Mouse (Mus musculus): ENCODE measurements around the gene Itga8. TPM values are rescaled to one million over a fixed set of nuclear protein-coding genes. Genes with fewer than 3 reads are reported as not detected.
A peak's percentile ranks its signal among the peaks of the same experiment; 100 is the strongest.

The Itga8 gene
- polyA plus RNA-seq, 1 experiment from 2014 or later = 36.7 TPM

DNA sequence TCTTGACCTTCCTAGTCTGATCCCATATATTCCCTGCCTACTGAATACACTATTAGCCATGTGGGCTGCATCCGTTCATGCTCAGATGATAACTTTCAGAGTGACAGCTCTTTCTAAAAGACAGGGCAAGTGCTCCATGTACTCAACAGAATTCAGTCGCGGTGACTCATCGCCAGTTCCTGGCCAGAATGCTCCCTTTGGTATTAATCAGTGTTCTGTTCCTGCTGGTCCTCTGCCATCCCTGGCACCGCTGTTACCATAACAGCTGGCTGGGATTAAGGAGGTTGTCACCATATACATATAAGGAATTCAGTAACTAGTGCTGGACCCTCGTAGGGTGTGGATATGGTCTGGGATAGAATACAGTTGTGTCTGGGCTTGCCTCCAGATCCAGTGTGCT lies 23.7 kb upstream of the Itga8 start:
- H3K27ac ChIP-seq (ENCODE audit: low read length) = peak overlapping the region; percentile 85
- H3K9ac ChIP-seq (ENCODE audit: low read length) = no peak overlapping the region
- H3K4me1 ChIP-seq (replicated peaks; ENCODE audit: control insufficient read depth, insufficient read depth, low read length) = peaks cover 14% of the 10 kb centered on the region
- H3K27me3 ChIP-seq (ENCODE audit: control insufficient read depth, insufficient read depth, low read depth, low read length) = no peaks in the 10 kb centered on the region
- H3K4me3 ChIP-seq (ENCODE audit: low read length) = no peak overlapping the region
- H3K4me2 ChIP-seq (ENCODE audit: low read depth, low read length) = no peak overlapping the region
- ATAC-seq (ENCODE audit: low read depth) = peak; percentile 95
- H3K36me3 ChIP-seq (ENCODE audit: control insufficient read depth, insufficient read depth, low read length) = no peaks in the 10 kb centered on the region
- no peaks in the 10 kb centered on the region for H3K9me3 ChIP-seq (ENCODE audit: control insufficient read depth, low read length)
- WGBS = 52% methylated on average over 6 of the region's 6 CpGs

GRCm38 (mm10) chr2:12320914-12321313 lies 19.2 kb upstream of the Itga8 start:
- Histone ChIP-seq H3K27ac (ENCODE audit: low read length) (no peak overlapping the region), H3K27me3 (ENCODE audit: control insufficient read depth, insufficient read depth, low read depth, low read length) (no peaks in the 10 kb centered on the region), H3K4me2 (ENCODE audit: low read depth, low read length) (no peak overlapping the region), H3K4me1 (replicated peaks; ENCODE audit: control insufficient read depth, insufficient read depth, low read length) (peaks cover 4% of the 10 kb centered on the region), H3K9me3 (ENCODE audit: control insufficient read depth, low read length) (no peaks in the 10 kb centered on the region), H3K36me3 (ENCODE audit: control insufficient read depth, insufficient read depth, low read length) (no peaks in the 10 kb centered on the region), H3K9ac (ENCODE audit: low read length) (no peak overlapping the region), H3K4me3 (ENCODE audit: low read length) (no peak overlapping the region)
- no peak for ATAC-seq (ENCODE audit: low read depth)
- 78% methylated on average over 4 of the region's 4 CpGs for WGBS

DNA sequence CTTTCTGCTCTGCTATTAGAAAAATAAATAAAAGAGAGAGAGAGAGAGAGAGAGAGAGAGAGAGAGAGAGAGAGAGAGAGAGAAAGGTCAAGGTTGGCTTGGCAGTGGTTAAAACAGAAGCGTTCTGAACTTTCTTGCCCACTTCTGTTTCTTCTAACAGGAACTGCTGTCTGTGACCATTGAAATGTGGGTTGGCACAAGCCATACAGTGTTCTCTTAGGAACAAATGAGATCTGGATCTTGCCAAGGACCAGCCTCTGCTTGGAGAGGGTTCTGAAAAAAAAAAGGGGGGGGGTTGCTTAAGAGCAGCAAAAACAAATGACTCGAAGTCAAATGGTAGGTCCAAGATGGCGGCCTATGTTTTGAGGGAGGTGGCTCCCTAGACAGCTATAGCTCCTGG lies 17.0 kb upstream of the Itga8 start:
- no peaks in the 10 kb centered on the region for H3K9me3 ChIP-seq (ENCODE audit: control insufficient read depth, low read length)
- H3K36me3 ChIP-seq (ENCODE audit: control insufficient read depth, insufficient read depth, low read length) = no peaks in the 10 kb centered on the region
- H3K27me3 ChIP-seq (ENCODE audit: control insufficient read depth, insufficient read depth, low read depth, low read length) = no peaks in the 10 kb centered on the region
- H3K9ac ChIP-seq (ENCODE audit: low read length) = no peak overlapping the region
- no peak overlapping the region for H3K4me3 ChIP-seq (ENCODE audit: low read length)
- 80% methylated on average over 3 of the region's 3 CpGs for WGBS
- H3K4me2 ChIP-seq (ENCODE audit: low read depth, low read length) = no peak overlapping the region
- H3K27ac ChIP-seq (ENCODE audit: low read length) = peak overlapping the region; percentile 69
- no peak for ATAC-seq (ENCODE audit: low read depth)
- H3K4me1 ChIP-seq (replicated peaks; ENCODE audit: control insufficient read depth, insufficient read depth, low read length) = peaks cover 8% of the 10 kb centered on the region

DNA sequence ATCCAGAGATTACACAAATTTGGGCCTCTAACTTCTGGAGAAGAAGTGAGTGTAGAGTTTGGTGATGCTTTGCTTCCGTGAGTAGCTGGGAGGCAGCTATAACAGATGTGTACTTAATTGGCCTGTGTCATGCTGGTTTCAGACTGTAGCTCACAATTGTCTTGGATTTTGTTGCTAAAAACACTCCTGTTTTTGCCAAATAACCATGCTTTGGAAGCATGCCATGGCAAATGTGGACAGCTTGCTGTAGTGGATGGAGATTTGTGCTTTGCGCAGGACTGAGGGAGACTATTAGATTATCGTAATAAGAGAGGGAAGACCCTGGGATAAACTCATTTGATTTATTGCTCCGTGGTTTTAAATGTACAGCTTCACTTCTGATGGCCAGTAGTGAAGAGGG lies 16.3 kb upstream of the Itga8 start:
- H3K4me2 ChIP-seq (ENCODE audit: low read depth, low read length) = no peak overlapping the region
- no peak overlapping the region for H3K9ac ChIP-seq (ENCODE audit: low read length)
- H3K4me3 ChIP-seq (ENCODE audit: low read length) = no peak overlapping the region
- no peaks in the 10 kb centered on the region for H3K9me3 ChIP-seq (ENCODE audit: control insufficient read depth, low read length)
- no peaks in the 10 kb centered on the region for H3K36me3 ChIP-seq (ENCODE audit: control insufficient read depth, insufficient read depth, low read length)
- peak; percentile 35 for ATAC-seq (ENCODE audit: low read depth)
- WGBS = 56% methylated on average over 4 of the region's 4 CpGs
- H3K4me1 ChIP-seq (replicated peaks; ENCODE audit: control insufficient read depth, insufficient read depth, low read length) = peaks cover 8% of the 10 kb centered on the region
- peak overlapping the region; percentile 69 for H3K27ac ChIP-seq (ENCODE audit: low read length)
- H3K27me3 ChIP-seq (ENCODE audit: control insufficient read depth, insufficient read depth, low read depth, low read length) = no peaks in the 10 kb centered on the region

- peaks cover 8% of the 10 kb centered on the region for H3K4me1 ChIP-seq (replicated peaks; ENCODE audit: control insufficient read depth, insufficient read depth, low read length)
- peak overlapping the region; percentile 69 for H3K27ac ChIP-seq (ENCODE audit: low read length)
- no peak overlapping the region for H3K4me2 ChIP-seq (ENCODE audit: low read depth, low read length)
- H3K36me3 ChIP-seq (ENCODE audit: control insufficient read depth, insufficient read depth, low read length) = no peaks in the 10 kb centered on the region
- no peak overlapping the region for H3K4me3 ChIP-seq (ENCODE audit: low read length)
- H3K9ac ChIP-seq (ENCODE audit: low read length) = no peak overlapping the region
- H3K27me3 ChIP-seq (ENCODE audit: control insufficient read depth, insufficient read depth, low read depth, low read length) = no peaks in the 10 kb centered on the region
- peak; percentile 77 for ATAC-seq (ENCODE audit: low read depth)
- 42% methylated on average over 5 of the region's 5 CpGs for WGBS
- H3K9me3 ChIP-seq (ENCODE audit: control insufficient read depth, low read length) = no peaks in the 10 kb centered on the region
These were observed 15.6 kb upstream of the Itga8 start for GRCm38 (mm10) chr2:12317343-12317742.

- peaks cover 8% of the 10 kb centered on the region for H3K4me1 ChIP-seq (replicated peaks; ENCODE audit: control insufficient read depth, insufficient read depth, low read length)
- H3K36me3 ChIP-seq (ENCODE audit: control insufficient read depth, insufficient read depth, low read length) = no peaks in the 10 kb centered on the region
- peak; percentile 93 for ATAC-seq (ENCODE audit: low read depth)
- no peaks in the 10 kb centered on the region for H3K9me3 ChIP-seq (ENCODE audit: control insufficient read depth, low read length)
- H3K27ac ChIP-seq (ENCODE audit: low read length) = peak overlapping the region; percentile 83
- no peak overlapping the region for H3K4me3 ChIP-seq (ENCODE audit: low read length)
- no peak overlapping the region for H3K4me2 ChIP-seq (ENCODE audit: low read depth, low read length)
- H3K27me3 ChIP-seq (ENCODE audit: control insufficient read depth, insufficient read depth, low read depth, low read length) = no peaks in the 10 kb centered on the region
- H3K9ac ChIP-seq (ENCODE audit: low read length) = no peak overlapping the region
- 24% methylated on average over 7 of the region's 7 CpGs for WGBS
These were observed 14.6 kb upstream of the Itga8 start for GRCm38 (mm10) chr2:12316361-12316760.

- WGBS = 80% methylated on average over 6 of the region's 6 CpGs
- H3K27me3 ChIP-seq (ENCODE audit: control insufficient read depth, insufficient read depth, low read depth, low read length) = no peaks in the 10 kb centered on the region
These were observed 12.3 kb upstream of the Itga8 start for GRCm38 (mm10) chr2:12314028-12314427.

GRCm38 (mm10) chr2:12308466-12308865 lies 6.7 kb upstream of the Itga8 start:
- no peak for ATAC-seq (ENCODE audit: low read depth)
- Histone ChIP-seq H3K4me1 (replicated peaks; ENCODE audit: control insufficient read depth, insufficient read depth, low read length) (peaks cover 9% of the 10 kb centered on the region), H3K4me2 (ENCODE audit: low read depth, low read length) (no peak overlapping the region), H3K4me3 (ENCODE audit: low read length) (no peak overlapping the region), H3K36me3 (ENCODE audit: control insufficient read depth, insufficient read depth, low read length) (no peaks in the 10 kb centered on the region), H3K9ac (ENCODE audit: low read length) (no peak overlapping the region), H3K9me3 (ENCODE audit: control insufficient read depth, low read length) (no peaks in the 10 kb centered on the region), H3K27ac (ENCODE audit: low read length) (peak overlapping the region; percentile 15; the same call in 1 of the 2 replicates), H3K27me3 (ENCODE audit: control insufficient read depth, insufficient read depth, low read depth, low read length) (no peaks in the 10 kb centered on the region)

More at GRCm38 (mm10) chr2:12314028-12314427, 12.3 kb upstream of the Itga8 start:
- no peak for ATAC-seq (ENCODE audit: low read depth)
- no peaks in the 10 kb centered on the region for H3K36me3 ChIP-seq (ENCODE audit: control insufficient read depth, insufficient read depth, low read length)
- no peak overlapping the region for H3K27ac ChIP-seq (ENCODE audit: low read length)
- no peak overlapping the region for H3K9ac ChIP-seq (ENCODE audit: low read length)
- H3K4me2 ChIP-seq (ENCODE audit: low read depth, low read length) = no peak overlapping the region
- no peaks in the 10 kb centered on the region for H3K9me3 ChIP-seq (ENCODE audit: control insufficient read depth, low read length)
- H3K4me1 ChIP-seq (replicated peaks; ENCODE audit: control insufficient read depth, insufficient read depth, low read length) = peaks cover 8% of the 10 kb centered on the region
- H3K4me3 ChIP-seq (ENCODE audit: low read length) = no peak overlapping the region

DNA sequence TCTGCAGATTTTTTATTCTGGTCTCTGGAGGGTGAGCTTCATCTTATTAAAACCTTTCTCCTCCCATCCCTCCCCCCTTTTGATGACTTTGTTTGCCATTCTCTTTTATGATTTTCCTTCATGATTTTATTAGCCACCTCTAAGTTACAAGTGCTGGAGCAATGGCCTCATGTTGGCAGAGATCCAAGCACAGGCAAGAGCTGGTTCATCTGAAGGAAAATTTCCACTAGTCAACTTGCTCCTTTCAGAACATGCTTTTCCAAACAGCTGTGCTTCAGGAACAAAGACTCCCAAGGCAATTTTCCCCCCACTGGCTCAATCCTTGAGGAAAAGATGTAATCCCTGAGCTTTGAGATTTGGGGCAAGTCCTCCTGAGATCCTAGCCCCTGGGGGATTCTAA lies 5.6 kb upstream of the Itga8 start:
- H3K27ac ChIP-seq (ENCODE audit: low read length) = peak overlapping the region; percentile 25; the same call in 1 of the 2 replicates
- H3K4me2 ChIP-seq (ENCODE audit: low read depth, low read length) = no peak overlapping the region
- H3K9me3 ChIP-seq (ENCODE audit: control insufficient read depth, low read length) = no peaks in the 10 kb centered on the region
- no peak overlapping the region for H3K4me3 ChIP-seq (ENCODE audit: low read length)
- no peaks in the 10 kb centered on the region for H3K27me3 ChIP-seq (ENCODE audit: control insufficient read depth, insufficient read depth, low read depth, low read length)
- no peaks in the 10 kb centered on the region for H3K36me3 ChIP-seq (ENCODE audit: control insufficient read depth, insufficient read depth, low read length)
- peaks cover 9% of the 10 kb centered on the region for H3K4me1 ChIP-seq (replicated peaks; ENCODE audit: control insufficient read depth, insufficient read depth, low read length)
- ATAC-seq (ENCODE audit: low read depth) = no peak
- H3K9ac ChIP-seq (ENCODE audit: low read length) = no peak overlapping the region

DNA sequence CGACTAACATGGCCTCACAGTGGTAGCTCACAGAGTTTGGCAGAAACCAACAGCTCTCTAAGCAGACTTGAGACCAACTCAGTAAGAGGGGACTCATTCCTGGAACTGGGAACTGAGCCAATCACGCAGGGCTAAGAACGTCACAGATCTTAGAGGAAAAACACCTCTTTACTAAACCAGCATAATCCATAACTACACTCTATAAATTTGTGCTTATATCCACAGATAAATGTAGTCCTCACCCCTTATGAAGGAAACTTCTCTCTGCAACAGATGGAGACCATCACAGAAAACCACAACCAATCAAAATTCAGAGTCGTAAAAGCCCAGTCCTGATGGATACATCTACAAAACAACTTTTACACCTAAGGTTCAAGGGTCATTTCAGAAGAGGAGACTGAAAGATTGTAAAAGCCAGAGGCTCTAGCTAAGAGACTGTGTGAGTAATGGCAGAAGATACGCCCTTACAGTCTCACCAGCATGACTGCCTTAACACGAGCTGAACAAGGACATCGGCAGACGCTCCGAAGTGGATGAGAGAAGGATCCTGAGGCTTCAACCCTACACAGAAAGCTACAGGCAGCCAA lies 3.4 kb upstream of the Itga8 start:
- H3K4me3 ChIP-seq (ENCODE audit: low read length) = no peak overlapping the region
- WGBS = 35% methylated on average over 9 of the region's 9 CpGs
- no peaks in the 10 kb centered on the region for H3K36me3 ChIP-seq (ENCODE audit: control insufficient read depth, insufficient read depth, low read length)
- H3K4me2 ChIP-seq (ENCODE audit: low read depth, low read length) = no peak overlapping the region
- peak; percentile 67 for ATAC-seq (ENCODE audit: low read depth)
- no peaks in the 10 kb centered on the region for H3K9me3 ChIP-seq (ENCODE audit: control insufficient read depth, low read length)
- peaks cover 6% of the 10 kb centered on the region; the same call in 1 of the 2 replicates for H3K27me3 ChIP-seq (ENCODE audit: control insufficient read depth, insufficient read depth, low read depth, low read length)
- H3K27ac ChIP-seq (ENCODE audit: low read length) = peak overlapping the region; percentile 78
- H3K9ac ChIP-seq (ENCODE audit: low read length) = no peak overlapping the region
- peaks cover 9% of the 10 kb centered on the region for H3K4me1 ChIP-seq (replicated peaks; ENCODE audit: control insufficient read depth, insufficient read depth, low read length)

All from lung, embryonic 16.5 days (tissue).